Mouse (Mus musculus): ENCODE measurements around the gene Tut7. TPM values are rescaled to one million over a fixed set of nuclear protein-coding genes. Genes with fewer than 3 reads are reported as not detected.

Tut7 gene
- 206 TPM for polyA plus RNA-seq (2017; shearing (Covaris generic))

GRCm38 (mm10) chr13:59822507-59823462, at the start of gene Tut7:
Gene Tut7 (minus strand): TSS chr13:59823147.

DNA sequence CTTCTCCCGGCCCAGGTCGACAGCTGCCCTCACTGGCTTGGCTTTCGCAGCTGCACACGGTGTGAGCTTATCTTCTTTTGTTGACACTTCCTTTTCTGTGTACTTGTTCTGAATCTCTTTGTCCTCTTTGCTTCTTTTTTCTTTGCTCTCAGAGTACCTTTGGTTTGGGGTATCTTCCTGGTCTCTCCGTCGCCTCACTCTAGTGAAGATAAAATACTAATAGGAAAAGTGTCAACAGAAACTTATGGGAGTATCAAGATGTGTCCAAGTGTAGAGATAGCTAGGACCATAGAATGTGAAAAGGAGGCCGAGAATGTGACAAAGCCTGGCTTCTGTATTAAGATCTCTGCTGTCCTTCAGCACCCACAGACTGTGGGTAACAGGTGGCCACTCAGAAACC, 40.8 kb downstream of the Tut7 start, which contains the start of gene Gm49354:
TSS of gene Gm49354 (minus strand) at position 101 of the 400 bp plus-strand sequence.

GRCm38 (mm10) chr13:59769296-59770163, 53.4 kb downstream of the Tut7 start, which contains the start of gene Isca1:
Gene Isca1 (minus strand): TSS chr13:59769810.

DNA sequence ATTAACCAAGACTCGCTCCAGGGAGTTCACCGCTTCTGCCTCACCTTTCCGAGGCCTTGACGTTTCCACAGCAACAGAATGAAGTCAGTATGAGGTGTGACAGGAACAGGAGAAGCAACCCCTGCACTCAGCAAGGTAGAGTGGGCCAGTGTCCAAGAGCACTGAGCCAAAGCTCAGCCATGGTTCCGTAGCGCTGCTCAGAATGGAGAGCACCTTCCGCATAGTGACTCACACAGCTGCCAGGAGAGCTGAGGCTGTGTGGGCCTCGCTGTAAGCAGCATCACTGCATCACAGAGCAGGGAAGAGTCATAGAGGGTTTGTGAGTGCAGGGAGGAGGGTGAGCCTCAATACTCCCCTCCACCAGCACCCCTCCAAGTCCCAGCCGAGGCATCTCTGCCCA, 76.2 kb downstream of the Tut7 start, which contains the start of gene 1700014D04Rik:
TSS of gene 1700014D04Rik (minus strand) at position 42 of the 400 bp plus-strand sequence.

DNA sequence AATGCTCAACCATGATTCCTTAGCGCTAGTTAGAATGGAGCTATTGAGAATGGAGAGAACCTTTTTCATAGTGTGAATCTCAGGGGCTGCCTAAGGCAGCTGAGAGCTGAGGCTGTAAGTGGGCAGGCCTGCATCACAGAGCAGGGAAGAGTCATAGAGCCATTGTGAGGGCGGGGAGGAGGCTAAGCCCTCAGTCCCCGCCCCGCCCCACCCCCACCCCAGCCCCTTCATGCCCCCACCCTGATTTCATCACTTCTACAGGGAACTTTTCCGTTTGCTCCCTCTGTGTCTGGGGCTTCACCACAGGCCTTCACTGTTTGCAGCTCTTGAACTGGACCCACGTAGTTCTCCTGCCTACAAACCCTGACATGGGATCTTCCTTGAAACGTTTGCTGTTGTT, 91.3 kb downstream of the Tut7 start, which contains the start of gene Spata31d1d:
TSS of gene Spata31d1d (minus strand) at position 101 of the 400 bp plus-strand sequence.

Other genes with a start within 250 kb of the Tut7 start
- gene Agtpbp1, start 237.9 kb downstream of the Tut7 start, polyA plus RNA-seq (2017; shearing (Covaris generic)) = 28.0 TPM
- 50.9 TPM for gene Naa35, start 237.9 kb downstream of the Tut7 start, polyA plus RNA-seq (2017; shearing (Covaris generic))
- gene Golm1, start 147.3 kb downstream of the Tut7 start, polyA plus RNA-seq (2017; shearing (Covaris generic)) = 33.9 TPM
- gene 4921517D22Rik, start 129.0 kb downstream of the Tut7 start, polyA plus RNA-seq (2017; shearing (Covaris generic)) = not detected
- not detected for gene Spata31d1a, start 112.8 kb downstream of the Tut7 start, polyA plus RNA-seq (2017; shearing (Covaris generic))
- gene Spata31d1b, start 110.9 kb downstream of the Tut7 start, polyA plus RNA-seq (2017; shearing (Covaris generic)) = not detected
- gene Spata31d1d, start 91.4 kb downstream of the Tut7 start, polyA plus RNA-seq (2017; shearing (Covaris generic)) = not detected
- gene 1700014D04Rik, start 76.4 kb downstream of the Tut7 start, polyA plus RNA-seq (2017; shearing (Covaris generic)) = not detected
- 133 TPM for gene Isca1, start 53.3 kb downstream of the Tut7 start, polyA plus RNA-seq (2017; shearing (Covaris generic))
- gene Gm49354, start 40.9 kb downstream of the Tut7 start, polyA plus RNA-seq (2017; shearing (Covaris generic)) = not detected

Measured in naive thymus-derived CD4-positive, alpha-beta T cell, adult 5 months (primary cell).